Mouse (Mus musculus): Measurements from ENCODE around the gene Pogk. TPM values are rescaled to one million over a fixed set of nuclear protein-coding genes. Genes with fewer than 3 reads are reported as not detected.

The Pogk gene
- polyA plus RNA-seq (2017; shearing (Covaris generic)), result 5.8 TPM

GRCm38 (mm10) chr1:166409701-166410220 is at the start of gene Pogk:
TSS of gene Pogk (minus strand) at chr1:166409863.

GRCm38 (mm10) chr1:166379013-166379629 is 30.5 kb downstream of the Pogk start, which contains the start of gene Tada1:
TSS of gene Tada1 (plus strand) at chr1:166379097.

Other genes with a start within 250 kb of the Pogk start
- not detected for gene Mael, start 171.1 kb downstream of the Pogk start, polyA plus RNA-seq (2017; shearing (Covaris generic))
- not detected for gene Ildr2, start 155.7 kb downstream of the Pogk start, polyA plus RNA-seq (2017; shearing (Covaris generic))
- gene Tada1, start 30.8 kb downstream of the Pogk start, polyA plus RNA-seq (2017; shearing (Covaris generic)), result 53.1 TPM
- gene Gm4846, start 87.7 kb upstream of the Pogk start, polyA plus RNA-seq (2017; shearing (Covaris generic)), result not detected
- gene Gm4847, start 237.8 kb upstream of the Pogk start, polyA plus RNA-seq (2017; shearing (Covaris generic)), result not detected